Mouse (Mus musculus): Measurements from ENCODE around the gene Galm. TPM values are rescaled to one million over a fixed set of nuclear protein-coding genes. Genes with fewer than 3 reads are reported as not detected.
"Not testable (repeated sequence)": the region's sequence is repeated elsewhere in the genome, so short reads cannot be mapped to it uniquely, and the experiment has no call there.

The Galm gene
- polyA plus RNA-seq, 1 experiment from 2014 or later, result 16.7 TPM

- WGBS, result 8% methylated on average over 9 of the region's 9 CpGs
- Histone ChIP-seq H3K9ac (ENCODE audit: low read depth, low read length) (peak overlapping the region; percentile 84), H3K9me3 (ENCODE audit: control insufficient read depth, low read length) (no peaks in the 10 kb centered on the region), H3K4me3 (ENCODE audit: low read depth, low read length) (peak overlapping the region; percentile 67), H3K27ac (ENCODE audit: low read depth, low read length) (peak overlapping the region; percentile 20; the same call in 1 of the 2 replicates), H3K36me3 (ENCODE audit: control insufficient read depth, insufficient read depth, low read length) (peaks cover 1% of the 10 kb centered on the region; the same call in 1 of the 2 replicates), H3K27me3 (replicated peaks; ENCODE audit: control insufficient read depth, insufficient read depth, low read length) (no peaks in the 10 kb centered on the region), H3K4me2 (peak overlapping the region; percentile 80), H3K4me1 (replicated peaks; ENCODE audit: control insufficient read depth, insufficient read depth, low read length) (peaks cover 3% of the 10 kb centered on the region; the same call in 1 of the 2 replicates)
- peak; percentile 27 for ATAC-seq (replicated peaks; ENCODE audit: low FRiP score)
- DNase-seq (ENCODE audit: low spot score), result peak; percentile 47
Observed at GRCm38 (mm10) chr17:80223829-80224228, 96.6 kb downstream of the Galm start.

GRCm38 (mm10) chr17:80224326-80225116 lies 97.2 kb downstream of the Galm start, which contains the start of gene Gemin6:
Gemin6 (plus strand) TSS chr17:80224441.
- WGBS, result under 1% methylated on average over 33 of the region's 33 CpGs
- Histone ChIP-seq H3K9me3 (ENCODE audit: control insufficient read depth, low read length) (no peaks in the 10 kb centered on the region), H3K27ac (ENCODE audit: low read depth, low read length) (peak within 1 kb of the TSS; percentile 90), H3K36me3 (ENCODE audit: control insufficient read depth, insufficient read depth, low read length) (peaks cover 6% of the 10 kb centered on the region; the same call in 1 of the 2 replicates), H3K9ac (ENCODE audit: low read depth, low read length) (peak within 1 kb of the TSS; percentile 84), H3K4me2 (peak within 1 kb of the TSS; percentile 80), H3K27me3 (replicated peaks; ENCODE audit: control insufficient read depth, insufficient read depth, low read length) (no peaks in the 10 kb centered on the region), H3K4me3 (ENCODE audit: low read depth, low read length) (peak within 1 kb of the TSS; percentile 67), H3K4me1 (replicated peaks; ENCODE audit: control insufficient read depth, insufficient read depth, low read length) (peaks cover 3% of the 10 kb centered on the region; the same call in 1 of the 2 replicates)
- ATAC-seq (replicated peaks; ENCODE audit: low FRiP score) (peak; percentile 96), DNase-seq (ENCODE audit: low spot score) (peak; percentile 84)

GRCm38 (mm10) chr17:80225142-80225541 lies 97.9 kb downstream of the Galm start:
- Histone ChIP-seq H3K4me2 (peak overlapping the region; percentile 80), H3K4me3 (ENCODE audit: low read depth, low read length) (peak overlapping the region; percentile 67), H3K27ac (ENCODE audit: low read depth, low read length) (peak overlapping the region; percentile 90), H3K9ac (ENCODE audit: low read depth, low read length) (peak overlapping the region; percentile 84)
- H3K36me3 ChIP-seq (ENCODE audit: control insufficient read depth, insufficient read depth, low read length); H3K27me3 ChIP-seq (replicated peaks; ENCODE audit: control insufficient read depth, insufficient read depth, low read length); H3K4me1 ChIP-seq (replicated peaks; ENCODE audit: control insufficient read depth, insufficient read depth, low read length); DNase-seq (ENCODE audit: low spot score); H3K9me3 ChIP-seq (ENCODE audit: control insufficient read depth, low read length): not testable (repeated sequence)
- peak; percentile 44 for ATAC-seq (replicated peaks; ENCODE audit: low FRiP score)
- 37% methylated on average over 4 of the region's 5 CpGs for WGBS

GRCm38 (mm10) chr17:80229396-80229795 lies 102.1 kb downstream of the Galm start:
- DNase-seq (ENCODE audit: low spot score), result no peak
- Histone ChIP-seq H3K36me3 (ENCODE audit: control insufficient read depth, insufficient read depth, low read length) (peaks cover 6% of the 10 kb centered on the region; the same call in 1 of the 2 replicates), H3K9me3 (ENCODE audit: control insufficient read depth, low read length) (no peaks in the 10 kb centered on the region), H3K9ac (ENCODE audit: low read depth, low read length) (no peak overlapping the region), H3K27ac (ENCODE audit: low read depth, low read length) (no peak overlapping the region), H3K4me1 (replicated peaks; ENCODE audit: control insufficient read depth, insufficient read depth, low read length) (0 out of 2 replicates have a peak, but pooled peaks cover 3% of the 10 kb centered on the region), H3K4me2 (no peak overlapping the region), H3K4me3 (ENCODE audit: low read depth, low read length) (no peak overlapping the region), H3K27me3 (replicated peaks; ENCODE audit: control insufficient read depth, insufficient read depth, low read length) (no peaks in the 10 kb centered on the region)
- no peak for ATAC-seq (replicated peaks; ENCODE audit: low FRiP score)
- 72% methylated on average over 2 of the region's 2 CpGs for WGBS

GRCm38 (mm10) chr17:80233844-80234243 lies 106.6 kb downstream of the Galm start:
- Histone ChIP-seq H3K4me2 (no peak overlapping the region), H3K9ac (ENCODE audit: low read depth, low read length) (no peak overlapping the region), H3K9me3 (ENCODE audit: control insufficient read depth, low read length) (no peaks in the 10 kb centered on the region), H3K4me3 (ENCODE audit: low read depth, low read length) (no peak overlapping the region), H3K4me1 (replicated peaks; ENCODE audit: control insufficient read depth, insufficient read depth, low read length) (no peaks in the 10 kb centered on the region), H3K36me3 (ENCODE audit: control insufficient read depth, insufficient read depth, low read length) (peaks cover 6% of the 10 kb centered on the region; the same call in 1 of the 2 replicates), H3K27me3 (replicated peaks; ENCODE audit: control insufficient read depth, insufficient read depth, low read length) (no peaks in the 10 kb centered on the region), H3K27ac (ENCODE audit: low read depth, low read length) (no peak overlapping the region)
- DNase-seq (ENCODE audit: low spot score), result no peak
- WGBS, result 89% methylated on average over 5 of the region's 5 CpGs
- no peak for ATAC-seq (replicated peaks; ENCODE audit: low FRiP score)

GRCm38 (mm10) chr17:80234376-80234775 lies 107.1 kb downstream of the Galm start:
- no peak for ATAC-seq (replicated peaks; ENCODE audit: low FRiP score)
- no peak overlapping the region for H3K4me3 ChIP-seq (ENCODE audit: low read depth, low read length)
- peaks cover 3% of the 10 kb centered on the region for H3K36me3 ChIP-seq (ENCODE audit: control insufficient read depth, insufficient read depth, low read length)
- H3K9me3 ChIP-seq (ENCODE audit: control insufficient read depth, low read length), result no peaks in the 10 kb centered on the region
- no peak overlapping the region for H3K4me2 ChIP-seq
- no peaks in the 10 kb centered on the region for H3K4me1 ChIP-seq (replicated peaks; ENCODE audit: control insufficient read depth, insufficient read depth, low read length)
- no peak overlapping the region for H3K27ac ChIP-seq (ENCODE audit: low read depth, low read length)
- no peak overlapping the region for H3K9ac ChIP-seq (ENCODE audit: low read depth, low read length)
- H3K27me3 ChIP-seq (replicated peaks; ENCODE audit: control insufficient read depth, insufficient read depth, low read length), result no peaks in the 10 kb centered on the region
- no peak for DNase-seq (ENCODE audit: low spot score)
- WGBS, result 82% methylated on average over 7 of the region's 7 CpGs

Other genes starting within 250 kb of the Galm start
- 51.0 and 58.7 TPM in 2 replicates for gene Atl2, start 231.3 kb upstream of the Galm start, polyA plus RNA-seq (2014; fragmentation: Nextera tagmentation; extraction: Ambion mirVana)
- gene Hnrnpll, start 65.1 kb upstream of the Galm start, polyA plus RNA-seq (2014; fragmentation: Nextera tagmentation; extraction: Ambion mirVana), result 57.2 and 65.9 TPM in 2 replicates
- 649 and 673 TPM in 2 replicates for gene Srsf7, start 79.8 kb downstream of the Galm start, polyA plus RNA-seq (2014; fragmentation: Nextera tagmentation; extraction: Ambion mirVana)
- not detected in 2 replicates for gene Ttc39d, start 80.0 kb downstream of the Galm start, polyA plus RNA-seq (2014; fragmentation: Nextera tagmentation; extraction: Ambion mirVana)
- 71.9 and 75.9 TPM in 2 replicates for gene Gemin6, start 97.0 kb downstream of the Galm start, polyA plus RNA-seq (2014; fragmentation: Nextera tagmentation; extraction: Ambion mirVana)
- gene Morn2, start 162.7 kb downstream of the Galm start, polyA plus RNA-seq (2014; fragmentation: Nextera tagmentation; extraction: Ambion mirVana), result 18.6 and 20.1 TPM in 2 replicates
- 9.3 and 11.6 TPM in 2 replicates for gene Dhx57, start 163.0 kb downstream of the Galm start, polyA plus RNA-seq (2014; fragmentation: Nextera tagmentation; extraction: Ambion mirVana)
- 0.45 and 0.49 TPM in 2 replicates for gene Arhgef33, start 179.9 kb downstream of the Galm start, polyA plus RNA-seq (2014; fragmentation: Nextera tagmentation; extraction: Ambion mirVana)
- not detected in 2 replicates for gene Gm10190, start 246.1 kb downstream of the Galm start, polyA plus RNA-seq (2014; fragmentation: Nextera tagmentation; extraction: Ambion mirVana)

Data from liver, embryonic 11.5 days (tissue).